Mouse (Mus musculus): Measurements from ENCODE around the gene Chrm3.

Chrm3 gene

GRCm38 (mm10) chr13:10066829-10067618, 293.6 kb downstream of the Chrm3 start:
- no peak for DNase-seq

GRCm38 (mm10) chr13:10065776-10066175, 294.9 kb downstream of the Chrm3 start:
- DNase-seq = no peak

- DNase-seq = no peak
Observed at GRCm38 (mm10) chr13:10062681-10063080, 298.0 kb downstream of the Chrm3 start.

GRCm38 (mm10) chr13:10058993-10059392, 301.7 kb downstream of the Chrm3 start:
- no peak for DNase-seq

- no peak for DNase-seq
Observed at GRCm38 (mm10) chr13:10057644-10058198, 302.9 kb downstream of the Chrm3 start.

GRCm38 (mm10) chr13:10054086-10054485, 306.6 kb downstream of the Chrm3 start:
- DNase-seq = no peak

- DNase-seq = no peak
Observed at GRCm38 (mm10) chr13:10053301-10053889, 307.3 kb downstream of the Chrm3 start.

- DNase-seq = no peak
Observed at GRCm38 (mm10) chr13:10045651-10046350, 314.8 kb downstream of the Chrm3 start.

- DNase-seq = no peak
Observed at GRCm38 (mm10) chr13:10044084-10044483, 316.6 kb downstream of the Chrm3 start.

GRCm38 (mm10) chr13:10033570-10034399, 326.9 kb downstream of the Chrm3 start:
- DNase-seq = peak; percentile 10

- no peak for DNase-seq
Observed at GRCm38 (mm10) chr13:10031547-10031946, 329.1 kb downstream of the Chrm3 start.

- no peak for DNase-seq
Observed at GRCm38 (mm10) chr13:10029944-10030343, 330.7 kb downstream of the Chrm3 start.

- DNase-seq = no peak
Observed at GRCm38 (mm10) chr13:10025134-10025533, 335.5 kb downstream of the Chrm3 start.

GRCm38 (mm10) chr13:10023112-10023511, 337.5 kb downstream of the Chrm3 start:
- DNase-seq = no peak

GRCm38 (mm10) chr13:10019252-10019651, 341.4 kb downstream of the Chrm3 start:
- DNase-seq = no peak

- DNase-seq = no peak
Observed at GRCm38 (mm10) chr13:10002916-10003315, 357.7 kb downstream of the Chrm3 start.

- DNase-seq = no peak
Observed at GRCm38 (mm10) chr13:9997664-9998328, 362.9 kb downstream of the Chrm3 start.

- no peak for DNase-seq
Observed at GRCm38 (mm10) chr13:9995852-9996251, 364.8 kb downstream of the Chrm3 start.

- no peak for DNase-seq
Observed at GRCm38 (mm10) chr13:9993571-9993970, 367.1 kb downstream of the Chrm3 start.

GRCm38 (mm10) chr13:9992640-9993039, 368.0 kb downstream of the Chrm3 start:
- DNase-seq = no peak

GRCm38 (mm10) chr13:9985648-9986047, 375.0 kb downstream of the Chrm3 start:
- no peak for DNase-seq

GRCm38 (mm10) chr13:9983293-9983692, 377.4 kb downstream of the Chrm3 start:
- no peak for DNase-seq
